Mouse (Mus musculus) intestine, embryonic 15.5 days (tissue): ENCODE measurements around the gene Chtop. TPM values are rescaled to one million over a fixed set of nuclear protein-coding genes. Genes with fewer than 3 reads are reported as not detected.

ENCODE experiments used
- ATAC-seq: fragments of 200-750 bp; cut with Nextera tagmentation; 2 replicates; pipeline ENCODE4 v1.8.0; 2017; ENCODE audit warnings: moderate TSS enrichment, moderate library complexity
- H3K27ac ChIP-seq: fragments of 300-500 bp; sonication (generic); 2 replicates; pipeline ENCODE4 v1.5.1; 2015; ENCODE audit warnings: mild to moderate bottlenecking, inconsistent platforms
- H3K27me3 ChIP-seq: fragments of 300-500 bp; sonication (generic); replicated peaks from 2 replicates; pipeline ENCODE4 v1.6.1; 2015; ENCODE audit warnings: inconsistent platforms
- H3K36me3 ChIP-seq: fragments of 300-500 bp; sonication (generic); 2 replicates; pipeline ENCODE4 v1.6.1; 2015; ENCODE audit warnings: inconsistent platforms
- H3K4me1 ChIP-seq: fragments of 300-500 bp; sonication (generic); replicated peaks from 2 replicates; pipeline ENCODE4 v1.6.1; 2015; ENCODE audit warnings: inconsistent platforms
- H3K4me2 ChIP-seq: fragments of 300-500 bp; sonication (generic); replicated peaks from 2 replicates; pipeline ENCODE4 v1.6.1; 2015; ENCODE audit warnings: mild to moderate bottlenecking, inconsistent platforms
- H3K4me3 ChIP-seq: fragments of 300-500 bp; sonication (generic); replicated peaks from 2 replicates; pipeline ENCODE4 v1.5.1; 2015; ENCODE audit warnings: inconsistent platforms
- H3K9ac ChIP-seq: fragments of 300-500 bp; sonication (generic); 2 replicates; pipeline ENCODE4 v1.6.1; 2015; ENCODE audit warnings: inconsistent platforms
- H3K9me3 ChIP-seq: fragments of 300-500 bp; sonication (generic); 2 replicates; pipeline ENCODE4 v1.6.1; 2016; ENCODE audit warnings: inconsistent platforms
- WGBS: fragments of 180-500 bp; shearing (Covaris S2); methylation state at CpG from one replicate; pipeline ENCODE4 v1.1.7; 2015; 5-methylcytosine and 5-hydroxymethylcytosine counted together
- polyA plus RNA-seq: library from polyadenylated mRNA; unstranded; fragments of >200 nt; fragmentation: Nextera tagmentation; extraction: Ambion mirVana; gene quantifications from 2 replicates; pipeline ENCODE4 v1.2.1, GENCODE M21; 2015

Chtop gene
- polyA plus RNA-seq, 1 experiment from 2014 or later = 125 TPM

DNA sequence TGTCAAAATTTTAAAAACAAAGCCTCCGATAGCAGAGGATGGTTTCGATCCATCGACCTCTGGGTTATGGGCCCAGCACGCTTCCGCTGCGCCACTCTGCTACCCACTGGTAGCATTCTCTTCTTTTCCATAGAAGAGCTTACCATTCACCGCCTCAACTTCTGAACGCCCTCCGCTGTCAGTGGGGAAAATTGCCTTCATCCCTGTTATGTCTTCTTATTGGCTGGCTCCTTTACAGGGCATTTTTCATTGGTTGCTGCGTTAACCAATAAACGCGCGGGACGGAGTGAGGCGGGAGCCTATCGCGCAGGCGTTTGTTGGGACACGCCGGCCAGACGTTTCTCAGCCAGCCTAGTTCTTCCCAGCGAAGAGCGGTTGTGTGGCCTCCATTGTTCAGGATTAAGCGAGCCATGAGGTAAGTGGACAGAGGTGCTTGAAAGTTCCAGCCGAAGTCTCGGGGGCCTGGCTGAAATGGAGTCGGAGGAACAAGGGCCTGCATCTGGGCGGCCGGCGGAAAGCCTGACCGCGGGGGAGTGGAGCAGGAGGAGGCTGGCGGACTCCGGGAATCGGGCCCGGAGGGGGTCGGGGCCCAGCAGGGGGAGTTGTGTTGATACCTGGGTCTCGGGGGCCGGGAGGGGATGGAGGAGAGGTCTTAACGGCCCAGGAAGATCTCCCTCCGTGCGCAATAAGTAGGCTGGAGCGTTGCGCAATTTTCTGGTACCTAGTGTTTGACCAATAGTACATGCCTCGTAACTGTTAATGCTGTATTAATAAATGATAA is 33.3 kb downstream of the Chtop start, which contains the start of gene Ilf2:
TSS of gene Ilf2 (plus strand) at position 296 of the 781 bp plus-strand sequence.
- peak within 1 kb of the TSS; percentile 64 for H3K4me2 ChIP-seq
- peak; percentile 99 for ATAC-seq
- H3K4me1 ChIP-seq = peaks cover 6% of the 10 kb centered on the region; the same call in 1 of the 2 replicates
- under 1% methylated on average over 45 of the region's 45 CpGs for WGBS
- peak within 1 kb of the TSS; percentile 93 for H3K27ac ChIP-seq
- H3K4me3 ChIP-seq = peak within 1 kb of the TSS; percentile 89
- H3K36me3 ChIP-seq = peaks cover 6% of the 10 kb centered on the region
- H3K9ac ChIP-seq = peak within 1 kb of the TSS; percentile 89
- H3K9me3 ChIP-seq = no peaks in the 10 kb centered on the region
- H3K27me3 ChIP-seq = no peaks in the 10 kb centered on the region

DNA sequence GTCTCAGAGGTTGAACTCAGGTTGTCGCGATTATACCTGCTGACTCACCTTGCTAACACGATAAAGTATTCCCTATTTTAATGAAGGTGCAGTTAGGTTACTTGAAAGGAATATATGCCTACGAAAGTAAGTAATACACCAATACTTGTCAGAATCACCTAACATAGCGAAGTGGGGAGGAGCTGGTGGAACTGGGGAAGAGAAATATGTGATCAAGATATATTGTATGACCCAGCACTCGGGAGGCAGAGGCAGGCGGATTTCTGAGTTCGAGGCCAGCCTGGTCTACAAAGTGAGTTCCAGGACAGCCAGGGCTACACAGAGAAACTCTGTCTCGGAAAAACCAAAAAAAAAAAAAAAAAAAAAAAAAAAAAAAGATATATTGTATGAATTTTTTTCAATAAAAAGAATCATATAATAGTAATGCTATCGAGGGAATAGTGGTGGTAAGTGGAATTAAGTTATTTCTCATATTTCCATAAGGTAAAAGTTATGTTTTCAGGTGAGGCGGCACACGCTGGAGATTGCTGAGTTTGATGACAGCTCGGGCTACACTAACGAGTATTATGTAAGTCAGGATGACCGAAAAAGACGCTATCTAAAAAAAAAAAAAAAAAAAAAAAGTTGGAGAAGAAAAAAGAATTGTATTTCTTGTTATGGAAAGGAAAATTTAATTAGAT is 34.0 kb downstream of the Chtop start:
- 38% methylated on average over 16 of the region's 16 CpGs for WGBS
- ATAC-seq = peak; percentile 37
- Histone ChIP-seq H3K27me3 (no peaks in the 10 kb centered on the region), H3K9ac (no peak overlapping the region), H3K36me3 (peaks cover under 1% of the 10 kb centered on the region; the same call in 1 of the 2 replicates), H3K4me3 (peak overlapping the region; percentile 19; the same call in 1 of the 2 replicates), H3K27ac (no peak overlapping the region), H3K4me2 (peak overlapping the region; percentile 41), H3K9me3 (no peaks in the 10 kb centered on the region), H3K4me1 (peaks cover 6% of the 10 kb centered on the region; the same call in 1 of the 2 replicates)

DNA sequence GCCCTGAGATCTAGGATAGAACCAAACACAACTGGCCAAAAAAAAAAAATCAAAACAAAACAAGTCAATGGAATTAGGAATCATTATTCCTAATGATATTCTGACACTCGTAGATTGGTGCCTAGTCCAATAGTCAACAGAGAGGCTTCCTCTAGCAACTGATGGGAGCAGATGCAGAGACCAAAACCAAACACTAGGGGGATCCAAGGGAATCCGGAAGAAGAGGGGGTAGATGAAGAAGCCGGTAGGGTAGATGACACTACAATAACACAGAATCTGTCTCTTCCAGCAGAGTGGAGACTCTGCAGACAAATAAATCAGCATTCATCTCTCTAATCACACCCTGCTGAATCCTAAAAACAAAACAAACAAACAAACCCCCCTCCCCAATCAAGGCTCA is 37.1 kb downstream of the Chtop start:
- H3K4me1 ChIP-seq = peaks cover 5% of the 10 kb centered on the region; the same call in 1 of the 2 replicates
- no peak overlapping the region for H3K4me3 ChIP-seq
- H3K9me3 ChIP-seq = no peaks in the 10 kb centered on the region
- WGBS = 32% methylated on average over 3 of the region's 3 CpGs
- no peak overlapping the region for H3K27ac ChIP-seq
- H3K27me3 ChIP-seq = no peaks in the 10 kb centered on the region
- ATAC-seq = no peak
- no peak overlapping the region for H3K9ac ChIP-seq
- H3K36me3 ChIP-seq = no peaks in the 10 kb centered on the region
- H3K4me2 ChIP-seq = no peak overlapping the region

- Histone ChIP-seq H3K27ac (no peak overlapping the region), H3K36me3 (no peaks in the 10 kb centered on the region), H3K9me3 (no peaks in the 10 kb centered on the region), H3K27me3 (peaks cover 26% of the 10 kb centered on the region), H3K4me1 (peaks cover 17% of the 10 kb centered on the region), H3K4me2 (no peak overlapping the region), H3K4me3 (no peak overlapping the region), H3K9ac (no peak overlapping the region)
- WGBS = 93% methylated on average over 10 of the region's 10 CpGs
- ATAC-seq = no peak
These were observed 41.5 kb downstream of the Chtop start for GRCm38 (mm10) chr3:90467618-90468300.

GRCm38 (mm10) chr3:90466311-90466766 is 43.0 kb downstream of the Chtop start:
- Histone ChIP-seq H3K36me3 (no peaks in the 10 kb centered on the region), H3K27ac (no peak overlapping the region), H3K9me3 (no peaks in the 10 kb centered on the region), H3K4me2 (peak overlapping the region; percentile 95), H3K4me1 (peaks cover 17% of the 10 kb centered on the region), H3K9ac (peak overlapping the region; percentile 48), H3K4me3 (peak overlapping the region; percentile 52), H3K27me3 (peaks cover 30% of the 10 kb centered on the region)
- ATAC-seq = peak; percentile 73
- under 1% methylated on average over 15 of the region's 15 CpGs for WGBS

DNA sequence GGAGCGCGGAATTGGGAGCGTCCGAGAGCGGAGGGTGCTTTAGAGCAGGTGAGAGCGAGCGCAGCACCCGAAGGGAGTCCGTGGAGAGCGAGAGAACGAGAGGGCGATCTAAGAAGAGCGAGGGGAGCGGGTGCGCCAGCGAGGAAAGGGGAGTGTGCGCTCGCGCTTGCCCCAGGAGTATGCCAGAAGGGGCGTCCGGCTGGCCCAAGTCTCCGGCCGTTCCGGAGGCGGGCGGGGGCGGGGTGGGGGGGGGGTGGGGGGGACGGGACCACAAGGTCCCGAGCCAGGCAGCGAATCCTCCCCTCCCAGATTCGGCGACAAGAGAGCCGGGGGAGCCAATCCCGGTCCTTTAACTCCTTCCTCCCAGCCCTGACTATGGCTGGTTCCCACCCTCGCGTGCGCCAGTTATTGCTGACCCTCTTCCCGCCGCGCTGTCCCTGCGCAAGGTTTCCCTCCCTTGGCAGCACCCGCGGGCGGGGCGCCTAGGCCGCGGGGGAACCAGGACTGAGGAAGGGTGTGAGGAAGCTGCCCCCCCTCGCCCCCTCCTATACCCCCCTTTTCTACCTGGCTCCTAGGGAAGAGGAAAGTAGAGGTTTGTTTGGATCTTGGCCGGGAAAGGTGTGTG is 43.5 kb downstream of the Chtop start, which contains the start of gene Npr1:
TSS of gene Npr1 (minus strand) at position 181 of the 625 bp plus-strand sequence.
- 0% methylated on average over 44 of the region's 49 CpGs for WGBS
- Histone ChIP-seq H3K4me3 (peak within 1 kb of the TSS; percentile 52), H3K9ac (peak within 1 kb of the TSS; percentile 48), H3K9me3 (no peaks in the 10 kb centered on the region), H3K27me3 (peaks cover 30% of the 10 kb centered on the region), H3K4me1 (peaks cover 17% of the 10 kb centered on the region), H3K36me3 (no peaks in the 10 kb centered on the region), H3K27ac (no peak within 1 kb of the TSS), H3K4me2 (peak within 1 kb of the TSS; percentile 95)
- ATAC-seq = peak; percentile 61

DNA sequence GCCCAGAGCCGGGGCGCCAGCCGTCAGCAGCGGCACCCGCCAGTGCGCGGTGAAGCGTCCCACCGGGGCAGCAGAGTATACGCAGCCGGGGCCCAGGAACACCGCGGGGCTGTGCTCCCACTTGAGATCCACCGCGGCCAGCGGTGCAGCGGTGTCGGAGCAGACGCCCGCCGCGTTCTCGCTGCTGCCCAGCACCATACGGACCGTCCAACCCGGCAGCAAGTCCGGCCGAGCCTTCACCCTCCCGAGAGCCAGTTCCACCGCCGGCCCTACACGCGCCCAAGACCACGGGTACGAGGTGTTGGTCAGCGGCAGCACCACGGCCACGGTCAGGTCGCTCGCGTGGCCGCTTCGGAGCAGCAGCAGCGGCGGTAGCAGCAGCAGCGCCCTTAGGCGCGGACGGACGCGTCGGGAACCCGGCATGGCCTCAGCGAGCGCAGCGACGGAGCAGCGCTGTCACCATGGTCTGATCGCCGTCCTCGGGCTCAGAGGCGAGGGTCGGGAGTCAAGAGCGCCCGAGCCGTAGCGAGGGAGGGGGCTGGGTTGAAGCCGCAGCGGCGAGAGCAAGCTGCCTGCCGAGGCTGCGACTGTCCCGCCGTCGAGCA is 44.1 kb downstream of the Chtop start:
- Histone ChIP-seq H3K4me1 (peaks cover 17% of the 10 kb centered on the region), H3K4me2 (peak overlapping the region; percentile 95), H3K4me3 (peak overlapping the region; percentile 52), H3K9ac (peak overlapping the region; percentile 48), H3K27ac (no peak overlapping the region), H3K27me3 (peaks cover 30% of the 10 kb centered on the region), H3K9me3 (no peaks in the 10 kb centered on the region), H3K36me3 (no peaks in the 10 kb centered on the region)
- ATAC-seq = peak; percentile 32
- WGBS = 2% methylated on average over 75 of the region's 75 CpGs

- Histone ChIP-seq H3K4me1 (peaks cover 17% of the 10 kb centered on the region), H3K4me2 (peak overlapping the region; percentile 95), H3K9ac (peak overlapping the region; percentile 48; the same call in 1 of the 2 replicates), H3K27me3 (peaks cover 30% of the 10 kb centered on the region), H3K27ac (no peak overlapping the region), H3K36me3 (no peaks in the 10 kb centered on the region), H3K9me3 (no peaks in the 10 kb centered on the region), H3K4me3 (peak overlapping the region; percentile 52)
- 0 out of 2 replicates have a peak, but pooled peaks have one; percentile 6 for ATAC-seq
- WGBS = 23% methylated on average over 37 of the region's 37 CpGs
These were observed 44.7 kb downstream of the Chtop start for GRCm38 (mm10) chr3:90464552-90465080.

- H3K4me3 ChIP-seq = no peak overlapping the region
- peaks cover 30% of the 10 kb centered on the region for H3K27me3 ChIP-seq
- no peak for ATAC-seq
- no peaks in the 10 kb centered on the region for H3K36me3 ChIP-seq
- H3K4me2 ChIP-seq = no peak overlapping the region
- 29% methylated on average over 7 of the region's 7 CpGs for WGBS
- H3K9ac ChIP-seq = no peak overlapping the region
- H3K4me1 ChIP-seq = peaks cover 17% of the 10 kb centered on the region
- no peaks in the 10 kb centered on the region for H3K9me3 ChIP-seq
- no peak overlapping the region for H3K27ac ChIP-seq
These were observed 46.7 kb downstream of the Chtop start for GRCm38 (mm10) chr3:90462579-90462978.

- WGBS = 82% methylated on average over 3 of the region's 3 CpGs
- peaks cover 30% of the 10 kb centered on the region for H3K27me3 ChIP-seq
- H3K27ac ChIP-seq = no peak overlapping the region
- H3K9me3 ChIP-seq = no peaks in the 10 kb centered on the region
- no peak for ATAC-seq
- H3K4me2 ChIP-seq = no peak overlapping the region
- H3K4me1 ChIP-seq = peaks cover 17% of the 10 kb centered on the region
- H3K9ac ChIP-seq = no peak overlapping the region
- no peak overlapping the region for H3K4me3 ChIP-seq
- no peaks in the 10 kb centered on the region for H3K36me3 ChIP-seq
These were observed 47.4 kb downstream of the Chtop start for GRCm38 (mm10) chr3:90461935-90462334.

DNA sequence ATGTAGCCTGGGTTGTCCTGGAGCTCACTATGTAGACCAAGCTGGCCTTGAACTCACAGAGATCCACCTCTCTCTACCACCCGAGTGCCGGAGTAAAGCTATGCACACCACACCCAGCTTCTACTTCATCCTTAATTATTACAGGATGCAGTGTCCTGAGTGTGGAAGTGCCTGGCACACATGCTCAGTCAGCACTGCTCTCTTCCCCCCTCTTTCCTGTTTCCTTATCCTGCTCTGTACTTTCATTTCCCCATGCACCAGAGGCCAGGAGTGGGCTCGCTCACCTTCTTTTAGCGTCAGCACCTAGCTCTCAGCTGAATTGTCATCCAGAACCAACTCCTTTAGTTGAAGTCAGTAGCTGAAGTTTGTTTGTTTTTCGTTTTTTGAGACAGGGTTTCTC is 49.0 kb downstream of the Chtop start:
- WGBS = 73% methylated on average over 5 of the region's 5 CpGs

More for the DNA sequence above, 49.0 kb downstream of the Chtop start:
- ATAC-seq = no peak
- H3K4me1 ChIP-seq = peaks cover 8% of the 10 kb centered on the region; the same call in 1 of the 2 replicates
- no peak overlapping the region for H3K27ac ChIP-seq
- H3K4me3 ChIP-seq = no peak overlapping the region
- no peaks in the 10 kb centered on the region for H3K9me3 ChIP-seq
- no peak overlapping the region for H3K4me2 ChIP-seq
- H3K9ac ChIP-seq = no peak overlapping the region
- no peaks in the 10 kb centered on the region for H3K36me3 ChIP-seq
- H3K27me3 ChIP-seq = peaks cover 22% of the 10 kb centered on the region
